Mouse (Mus musculus): ENCODE measurements around the gene Castor1.

The Castor1 gene

DNA sequence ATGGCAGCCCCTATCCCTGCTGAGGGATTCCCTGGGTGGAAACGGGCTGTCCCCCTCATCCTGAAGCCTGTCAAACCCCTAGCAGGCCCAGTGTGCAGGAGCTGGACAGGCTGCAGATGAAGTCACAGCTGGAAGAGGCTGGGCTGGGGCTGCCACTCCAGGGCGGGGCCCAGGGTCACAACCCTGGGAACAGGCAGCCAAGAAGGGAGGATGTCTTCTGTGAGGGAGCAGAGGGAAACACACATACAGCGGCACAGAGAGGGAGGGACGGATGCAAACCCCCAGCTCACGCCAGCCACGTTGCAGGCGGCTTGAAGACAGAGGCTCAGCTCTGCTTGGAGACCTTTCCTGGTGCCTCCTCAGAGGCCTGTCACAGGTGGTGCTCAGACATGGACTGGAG is 46.0 kb downstream of the Castor1 start:
- DNase-seq: no peak

- DNase-seq: no peak
These were observed 48.5 kb downstream of the Castor1 start for GRCm38 (mm10) chr11:4266271-4267201.

DNA sequence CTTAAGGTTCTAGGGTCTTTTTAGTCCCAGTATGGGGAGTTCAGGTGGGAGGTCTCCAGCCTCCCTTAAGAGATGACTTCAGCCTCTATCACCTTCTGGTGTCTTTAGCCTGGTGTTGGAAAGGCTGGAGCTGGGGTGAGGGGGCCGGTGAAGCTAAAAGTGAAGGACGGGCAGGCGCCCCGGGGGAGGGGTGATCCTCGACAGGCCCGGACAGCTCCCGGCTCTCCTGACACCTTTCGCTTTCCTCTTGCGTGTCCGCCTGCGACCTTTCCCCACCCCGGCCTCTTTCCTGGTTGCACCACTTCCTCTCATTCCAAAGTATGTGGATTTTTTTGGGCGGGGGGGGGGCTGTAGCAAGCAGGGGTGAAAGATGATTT is 49.2 kb downstream of the Castor1 start:
- DNase-seq: no peak

GRCm38 (mm10) chr11:4268500-4268899 is 50.5 kb downstream of the Castor1 start:
- DNase-seq: no peak

DNA sequence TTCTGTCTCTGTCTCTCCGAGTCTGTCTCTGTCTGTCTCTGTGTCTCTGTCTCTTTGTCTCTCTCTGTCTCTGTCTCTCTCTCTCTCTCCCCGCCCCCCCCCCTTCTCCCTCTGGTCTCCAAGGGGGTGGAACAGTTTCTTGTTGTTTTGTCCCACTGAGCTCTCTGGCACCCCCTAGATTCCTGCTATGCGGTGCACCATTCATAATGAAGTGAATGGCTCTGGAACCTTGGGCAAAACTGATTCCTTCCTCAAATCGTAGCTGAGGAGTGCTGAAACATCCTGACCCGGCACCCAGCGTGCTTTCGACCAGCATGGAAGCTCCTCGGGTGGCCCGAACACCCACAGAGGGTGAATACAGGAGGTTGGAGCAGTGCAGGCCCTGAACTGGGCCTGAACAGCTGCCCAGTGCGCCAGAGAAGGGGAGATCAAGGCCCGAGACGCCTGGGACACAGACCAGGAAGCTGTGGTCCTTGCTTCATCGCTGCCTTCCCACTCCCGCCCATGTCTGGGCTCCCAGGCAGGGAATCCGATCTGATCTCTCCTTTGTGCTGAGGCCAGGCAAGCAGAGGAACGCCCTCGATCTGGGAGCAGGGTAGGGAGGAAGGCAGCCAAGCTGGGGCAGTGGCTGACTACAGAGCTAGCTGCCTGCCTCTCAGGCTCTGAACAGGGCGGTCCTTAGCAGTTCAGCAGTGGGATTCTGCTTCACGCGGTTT is 52.9 kb downstream of the Castor1 start:
- DNase-seq: no peak

DNA sequence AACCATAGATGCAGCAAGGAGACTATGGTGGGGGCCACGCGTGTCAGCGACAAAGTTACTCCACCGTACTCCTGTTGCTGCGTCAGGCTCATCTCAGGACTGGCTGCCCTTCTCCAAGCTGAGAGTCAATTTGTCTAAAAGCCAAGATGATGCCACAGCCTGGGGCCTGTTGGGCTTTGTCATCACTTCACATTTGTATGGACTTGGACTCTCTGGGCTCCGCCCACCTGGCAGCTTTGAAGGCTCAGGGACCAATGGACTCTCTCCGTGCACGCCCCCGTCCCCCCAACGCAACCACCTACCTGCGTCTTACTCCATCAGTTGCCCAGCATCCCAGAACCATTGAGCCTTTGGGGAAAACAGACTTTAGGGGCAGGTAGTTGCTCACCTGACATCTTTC is 53.5 kb downstream of the Castor1 start:
- no peak for DNase-seq

All from layer of hippocampus, adult 9-11 months (tissue).